Mouse (Mus musculus) kidney, adult 2 months (tissue): Measurements from ENCODE around the gene Shb.

ENCODE experiments used
- CTCF ChIP-seq: fragments of 200-500 bp; conservative IDR thresholded peaks from 2 replicates; pipeline ENCODE4 v1.5.1; 2011; ENCODE audit warnings: low read depth, mild to moderate bottlenecking, control low read depth, low read length, moderate library complexity, mixed read lengths; ENCODE audit not compliant: insufficient read depth, insufficient read length
- POLR2A ChIP-seq: fragments of 200-500 bp; IDR thresholded peaks from one replicate; pipeline ENCODE4 v1.6.1; 2011; ENCODE audit warnings: low read depth, low read length, control low read depth

DNA sequence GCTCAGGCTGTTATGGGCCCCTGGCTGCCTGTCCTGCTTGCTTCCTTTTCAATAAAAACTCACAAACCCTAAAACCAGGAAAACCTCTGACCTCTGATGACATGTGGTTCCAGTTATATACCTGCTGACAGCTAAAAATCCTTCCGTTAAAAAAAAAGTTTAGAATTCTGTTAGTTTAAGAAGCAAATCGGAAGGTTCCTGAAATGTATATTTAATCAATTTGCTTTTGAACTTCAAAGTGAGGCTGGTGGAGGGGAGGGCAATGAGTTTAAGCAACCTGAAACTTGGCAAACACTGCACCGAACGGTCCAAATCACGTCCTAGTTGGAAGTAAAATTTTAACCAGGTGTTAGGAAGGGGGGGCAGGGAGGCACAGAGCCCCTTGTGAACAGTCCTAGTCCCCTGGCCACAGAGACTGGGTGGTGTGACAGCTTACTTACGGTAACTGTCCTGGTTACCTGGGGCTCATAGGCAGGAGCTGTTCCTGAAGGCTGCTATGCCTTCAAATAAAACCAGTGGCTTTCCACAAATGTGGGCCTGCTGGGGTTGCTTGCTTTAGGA, 41.1 kb downstream of the Shb start:
- TF ChIP-seq CTCF (no peak), POLR2A (no peak)
